ENCODE assay signal across 20 mouse cellular contexts in the genomic region with DNA sequence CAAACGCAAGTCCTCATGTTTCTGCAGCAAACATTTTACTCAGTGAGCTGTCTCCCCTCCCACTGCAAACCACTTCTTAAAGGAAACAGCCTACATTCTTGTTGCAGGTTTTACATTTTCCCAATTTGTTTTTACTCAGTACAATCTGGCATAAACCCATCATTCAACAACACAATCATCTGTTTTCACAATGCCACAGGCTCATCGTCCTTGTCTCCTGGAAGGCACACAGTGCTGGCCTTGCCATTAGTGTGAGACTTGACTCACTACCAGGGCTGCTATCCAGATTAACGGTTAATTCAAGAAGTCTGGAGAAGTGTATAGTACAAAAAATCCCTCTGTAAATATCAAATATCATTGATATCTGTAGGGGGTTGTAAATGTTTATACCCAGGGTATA.
DNase-seq lines count a peak whose midpoint lies in the region; ATAC-seq lines count a peak whose summit lies in the region.
"Had no signal": no experiment of that assay in that cellular context is flagged by ENCODE, and none has a peak within 500 bp of the region (broad histone marks: within the 10 kb centered on the region; RNA-seq: fewer than 3 reads in every experiment).

No protein-coding gene starts in this region.

- no peak overlapping the region for H3K4me2 ChIP-seq in midbrain, embryonic 15.5 days
- H3K4me2 ChIP-seq: embryonic facial prominence, embryonic 13.5 days; embryonic facial prominence, embryonic 15.5 days; forebrain, embryonic 12.5 days had no signal

- WGBS in midbrain, embryonic 15.5 days = 75% methylated on average over 3 of the region's 3 CpGs

- H3K4me1 ChIP-seq in midbrain, embryonic 15.5 days = no peaks in the 10 kb centered on the region
- H3K4me1 ChIP-seq: embryonic facial prominence, embryonic 15.5 days; forebrain, embryonic 10.5 days; forebrain, embryonic 12.5 days had no signal

- H3K9me3 ChIP-seq in midbrain, embryonic 15.5 days = no peaks in the 10 kb centered on the region
- H3K9me3 ChIP-seq: embryonic facial prominence, embryonic 13.5 days; embryonic facial prominence, embryonic 15.5 days; forebrain, embryonic 10.5 days; forebrain, embryonic 12.5 days had no signal

- no peak overlapping the region for H3K4me3 ChIP-seq in midbrain, embryonic 15.5 days
- H3K4me3 ChIP-seq: embryonic facial prominence, embryonic 13.5 days; embryonic facial prominence, embryonic 15.5 days; erythroblast, embryonic 14.5 days; forebrain, embryonic 10.5 days; forebrain, embryonic 12.5 days had no signal

- DNase-seq in adrenal gland, adult 2 months = peak; percentile 59
- no peak for DNase-seq in adrenal gland, adult 18-20 months (ENCODE audit: low spot score in 2 of 2)
- peak; percentile 23 for DNase-seq in adrenal gland, postnatal 10 days
- peak; percentile 2 for DNase-seq in adrenal gland, postnatal 25 days
- no peak for DNase-seq in cerebellum, postnatal 4 days (ENCODE audit: low spot score in 2 of 2)
- no peak for DNase-seq in lung, postnatal 4 days
- DNase-seq: cerebellum, adult 11-12 months; cerebellum, adult 2 months; cerebellum, adult 9-10 months; cerebellum, postnatal 10 days; cerebellum, postnatal 25 days; embryo, embryonic 11 days had no signal

- no peaks in the 10 kb centered on the region for H3K27me3 ChIP-seq in midbrain, embryonic 15.5 days (replicated peaks)
- H3K27me3 ChIP-seq: embryonic facial prominence, embryonic 13.5 days; embryonic facial prominence, embryonic 15.5 days; forebrain, embryonic 12.5 days had no signal

- H3K36me3 ChIP-seq in midbrain, embryonic 15.5 days (replicated peaks) = no peaks in the 10 kb centered on the region
- H3K36me3 ChIP-seq: embryonic facial prominence, embryonic 13.5 days; embryonic facial prominence, embryonic 15.5 days; forebrain, embryonic 10.5 days; forebrain, embryonic 12.5 days had no signal

- no peak overlapping the region for H3K9ac ChIP-seq in midbrain, embryonic 15.5 days
- H3K9ac ChIP-seq: embryonic facial prominence, embryonic 13.5 days; embryonic facial prominence, embryonic 15.5 days; forebrain, embryonic 12.5 days had no signal

- no peak overlapping the region for H3K27ac ChIP-seq in midbrain, embryonic 15.5 days
- H3K27ac ChIP-seq: embryonic facial prominence, embryonic 13.5 days; embryonic facial prominence, embryonic 15.5 days; forebrain, embryonic 10.5 days; forebrain, embryonic 12.5 days had no signal

- no peak for ATAC-seq in midbrain, embryonic 15.5 days (replicated peaks)
- ATAC-seq: forebrain, embryonic 14.5 days; forebrain, embryonic 16.5 days had no signal

Comparison
In these comparisons a context has a peak if more than half of its experiments do, and no peak if none do; other contexts are left out.
1. DNase-seq: peak in adrenal gland, adult 2 months (single experiment), adrenal gland, postnatal 10 days (single experiment) and adrenal gland, postnatal 25 days (single experiment); none in adrenal gland, adult 18-20 months (0 of 2), cerebellum, postnatal 4 days (0 of 2) and lung, postnatal 4 days (0 of 2).